Mouse (Mus musculus) liver, embryonic 11.5 days (tissue): ENCODE measurements around the gene Fam193b. TPM values are rescaled to one million over a fixed set of nuclear protein-coding genes. Genes with fewer than 3 reads are reported as not detected.

Experiments used
- ATAC-seq: fragments of 200-750 bp; cut with Nextera tagmentation; replicated peaks from 2 replicates; pipeline ENCODE4 v1.8.0; 2017; ENCODE audit warnings: moderate number of reproducible peaks, mild to moderate bottlenecking, moderate TSS enrichment, moderate library complexity; ENCODE audit not compliant: low FRiP score
- DNase-seq: peaks from one replicate; pipeline ENCODE4 v3.0.0-alpha.2; 2017; ENCODE audit warnings: low spot score
- H3K27ac ChIP-seq: fragments of 300-500 bp; sonication (generic); 2 replicates; pipeline ENCODE4 v1.5.1; 2014; ENCODE audit warnings: mild to moderate bottlenecking, low read depth, low read length, control low read depth
- H3K27me3 ChIP-seq: fragments of 300-500 bp; sonication (generic); replicated peaks from 2 replicates; pipeline ENCODE4 v1.6.1; 2014; ENCODE audit warnings: low read length, mixed read lengths; ENCODE audit not compliant: control insufficient read depth, insufficient read depth
- H3K36me3 ChIP-seq: fragments of 300-500 bp; sonication (generic); 2 replicates; pipeline ENCODE4 v1.6.1; 2014; ENCODE audit warnings: mild to moderate bottlenecking, low read length, moderate library complexity, mixed read lengths; ENCODE audit not compliant: control insufficient read depth, insufficient read depth
- H3K4me1 ChIP-seq: fragments of 300-500 bp; sonication (generic); replicated peaks from 2 replicates; pipeline ENCODE4 v1.6.1; 2014; ENCODE audit warnings: low read length, mixed read lengths; ENCODE audit not compliant: control insufficient read depth, insufficient read depth
- H3K4me2 ChIP-seq: fragments of 300-500 bp; sonication (generic); 2 replicates; pipeline ENCODE4 v1.6.1; 2014; ENCODE audit warnings: mild to moderate bottlenecking, control low read depth, moderate library complexity
- H3K4me3 ChIP-seq: fragments of 300-500 bp; sonication (generic); 2 replicates; pipeline ENCODE4 v1.5.1; 2014; ENCODE audit warnings: low read depth, low read length, control low read depth
- H3K9ac ChIP-seq: fragments of 300-500 bp; sonication (generic); 2 replicates; pipeline ENCODE4 v1.6.1; 2014; ENCODE audit warnings: low read depth, low read length, control low read depth
- H3K9me3 ChIP-seq: fragments of 300-500 bp; sonication (generic); 2 replicates; pipeline ENCODE4 v1.6.1; 2016; ENCODE audit warnings: low read length, inconsistent platforms, mixed read lengths; ENCODE audit not compliant: control insufficient read depth
- WGBS: fragments of 180-500 bp; shearing (Covaris S2); extraction: QIAGEN DNeasy Blood & Tissue Kit; methylation state at CpG from one replicate; pipeline ENCODE4 v1.1.7; 2014; 5-methylcytosine and 5-hydroxymethylcytosine counted together
- polyA plus RNA-seq: library from polyadenylated mRNA; unstranded; fragments of >200 nt; fragmentation: Nextera tagmentation; extraction: Ambion mirVana; gene quantifications from 2 replicates; pipeline ENCODE4 v1.2.1, GENCODE M21; 2014

Fam193b gene
- polyA plus RNA-seq, 1 experiment from 2014 or later, result 25.3 TPM

GRCm38 (mm10) chr13:55567001-55567400 lies 3.9 kb downstream of the Fam193b start:
- H3K36me3 ChIP-seq, result peaks cover 7% of the 10 kb centered on the region; the same call in 1 of the 2 replicates
- H3K27ac ChIP-seq, result no peak overlapping the region
- no peak overlapping the region for H3K9ac ChIP-seq
- DNase-seq (no peak), ATAC-seq (no peak)
- WGBS, result 91% methylated on average over 6 of the region's 6 CpGs
- no peaks in the 10 kb centered on the region for H3K9me3 ChIP-seq
- H3K4me2 ChIP-seq, result no peak overlapping the region
- H3K27me3 ChIP-seq, result no peaks in the 10 kb centered on the region
- no peak overlapping the region for H3K4me3 ChIP-seq
- peaks cover 8% of the 10 kb centered on the region for H3K4me1 ChIP-seq

GRCm38 (mm10) chr13:55563266-55563879 lies 7.5 kb downstream of the Fam193b start:
- Histone ChIP-seq H3K27ac (no peak overlapping the region), H3K36me3 (peaks cover 7% of the 10 kb centered on the region; the same call in 1 of the 2 replicates), H3K9ac (no peak overlapping the region), H3K4me2 (no peak overlapping the region), H3K27me3 (no peaks in the 10 kb centered on the region), H3K4me1 (no peaks in the 10 kb centered on the region), H3K4me3 (no peak overlapping the region), H3K9me3 (no peaks in the 10 kb centered on the region)
- 89% methylated on average over 7 of the region's 7 CpGs for WGBS
- no peak for DNase-seq
- no peak for ATAC-seq

- DNase-seq (no peak), ATAC-seq (no peak)
- Histone ChIP-seq H3K27me3 (no peaks in the 10 kb centered on the region), H3K36me3 (peaks cover 3% of the 10 kb centered on the region; the same call in 1 of the 2 replicates), H3K27ac (no peak overlapping the region), H3K4me3 (no peak overlapping the region), H3K4me1 (no peaks in the 10 kb centered on the region), H3K9me3 (no peaks in the 10 kb centered on the region), H3K9ac (no peak overlapping the region), H3K4me2 (no peak overlapping the region)
- WGBS, result 92% methylated on average over 6 of the region's 6 CpGs
These were observed 13.4 kb downstream of the Fam193b start for GRCm38 (mm10) chr13:55557499-55557898.

- H3K27ac ChIP-seq, result no peak overlapping the region
- DNase-seq (no peak), ATAC-seq (no peak)
- H3K9me3 ChIP-seq, result no peaks in the 10 kb centered on the region
- no peak overlapping the region for H3K4me3 ChIP-seq
- H3K36me3 ChIP-seq, result peaks cover 6% of the 10 kb centered on the region; the same call in 1 of the 2 replicates
- no peak overlapping the region for H3K4me2 ChIP-seq
- H3K27me3 ChIP-seq, result no peaks in the 10 kb centered on the region
- no peaks in the 10 kb centered on the region for H3K4me1 ChIP-seq
- H3K9ac ChIP-seq, result no peak overlapping the region
- WGBS, result 89% methylated on average over 9 of the region's 9 CpGs
These were observed 15.0 kb downstream of the Fam193b start for GRCm38 (mm10) chr13:55555921-55556320.

- Histone ChIP-seq H3K4me3 (no peak overlapping the region), H3K9ac (no peak overlapping the region), H3K9me3 (no peaks in the 10 kb centered on the region), H3K4me2 (no peak overlapping the region), H3K27ac (no peak overlapping the region), H3K27me3 (no peaks in the 10 kb centered on the region), H3K4me1 (peaks cover 5% of the 10 kb centered on the region), H3K36me3 (peaks cover 15% of the 10 kb centered on the region; the same call in 1 of the 2 replicates)
- no peak for DNase-seq
- no peak for ATAC-seq
- WGBS, result 91% methylated on average over 15 of the region's 15 CpGs
These were observed 21.9 kb downstream of the Fam193b start for GRCm38 (mm10) chr13:55549061-55549460.

GRCm38 (mm10) chr13:55548426-55548825 lies 22.5 kb downstream of the Fam193b start:
- H3K9ac ChIP-seq, result no peak overlapping the region
- no peak overlapping the region for H3K4me2 ChIP-seq
- H3K9me3 ChIP-seq, result no peaks in the 10 kb centered on the region
- no peak for ATAC-seq
- DNase-seq, result no peak
- no peaks in the 10 kb centered on the region for H3K27me3 ChIP-seq
- H3K27ac ChIP-seq, result no peak overlapping the region
- H3K36me3 ChIP-seq, result peaks cover 14% of the 10 kb centered on the region; the same call in 1 of the 2 replicates
- no peak overlapping the region for H3K4me3 ChIP-seq
- peaks cover 5% of the 10 kb centered on the region for H3K4me1 ChIP-seq
- WGBS, result 92% methylated on average over 5 of the region's 5 CpGs

- Histone ChIP-seq H3K4me2 (no peak overlapping the region), H3K27ac (no peak overlapping the region), H3K27me3 (no peaks in the 10 kb centered on the region), H3K36me3 (peaks cover 20% of the 10 kb centered on the region; the same call in 1 of the 2 replicates), H3K9me3 (no peaks in the 10 kb centered on the region), H3K4me3 (no peak overlapping the region), H3K4me1 (peaks cover 5% of the 10 kb centered on the region), H3K9ac (no peak overlapping the region)
- ATAC-seq (no peak), DNase-seq (no peak)
- WGBS, result 97% methylated on average over 2 of the region's 2 CpGs
These were observed 23.0 kb downstream of the Fam193b start for GRCm38 (mm10) chr13:55547916-55548315.

GRCm38 (mm10) chr13:55544792-55545191 lies 26.1 kb downstream of the Fam193b start:
- Histone ChIP-seq H3K27me3 (no peaks in the 10 kb centered on the region), H3K4me3 (no peak overlapping the region), H3K36me3 (peaks cover 35% of the 10 kb centered on the region), H3K27ac (peak overlapping the region; percentile 10; the same call in 1 of the 2 replicates), H3K4me2 (no peak overlapping the region), H3K9me3 (no peaks in the 10 kb centered on the region), H3K9ac (no peak overlapping the region), H3K4me1 (peaks cover 8% of the 10 kb centered on the region)
- DNase-seq (no peak), ATAC-seq (peak; percentile 94)
- 65% methylated on average over 6 of the region's 6 CpGs for WGBS

- DNase-seq, result no peak
- Histone ChIP-seq H3K27me3 (no peaks in the 10 kb centered on the region), H3K4me1 (peaks cover 8% of the 10 kb centered on the region), H3K9ac (no peak overlapping the region), H3K36me3 (peaks cover 37% of the 10 kb centered on the region), H3K4me3 (no peak overlapping the region), H3K27ac (no peak overlapping the region), H3K4me2 (no peak overlapping the region), H3K9me3 (no peaks in the 10 kb centered on the region)
- WGBS, result 87% methylated on average over 8 of the region's 8 CpGs
- ATAC-seq, result no peak
These were observed 27.5 kb downstream of the Fam193b start for GRCm38 (mm10) chr13:55543447-55543846.
